Mouse (Mus musculus): ENCODE measurements around the gene H1foo.

H1foo gene

DNA sequence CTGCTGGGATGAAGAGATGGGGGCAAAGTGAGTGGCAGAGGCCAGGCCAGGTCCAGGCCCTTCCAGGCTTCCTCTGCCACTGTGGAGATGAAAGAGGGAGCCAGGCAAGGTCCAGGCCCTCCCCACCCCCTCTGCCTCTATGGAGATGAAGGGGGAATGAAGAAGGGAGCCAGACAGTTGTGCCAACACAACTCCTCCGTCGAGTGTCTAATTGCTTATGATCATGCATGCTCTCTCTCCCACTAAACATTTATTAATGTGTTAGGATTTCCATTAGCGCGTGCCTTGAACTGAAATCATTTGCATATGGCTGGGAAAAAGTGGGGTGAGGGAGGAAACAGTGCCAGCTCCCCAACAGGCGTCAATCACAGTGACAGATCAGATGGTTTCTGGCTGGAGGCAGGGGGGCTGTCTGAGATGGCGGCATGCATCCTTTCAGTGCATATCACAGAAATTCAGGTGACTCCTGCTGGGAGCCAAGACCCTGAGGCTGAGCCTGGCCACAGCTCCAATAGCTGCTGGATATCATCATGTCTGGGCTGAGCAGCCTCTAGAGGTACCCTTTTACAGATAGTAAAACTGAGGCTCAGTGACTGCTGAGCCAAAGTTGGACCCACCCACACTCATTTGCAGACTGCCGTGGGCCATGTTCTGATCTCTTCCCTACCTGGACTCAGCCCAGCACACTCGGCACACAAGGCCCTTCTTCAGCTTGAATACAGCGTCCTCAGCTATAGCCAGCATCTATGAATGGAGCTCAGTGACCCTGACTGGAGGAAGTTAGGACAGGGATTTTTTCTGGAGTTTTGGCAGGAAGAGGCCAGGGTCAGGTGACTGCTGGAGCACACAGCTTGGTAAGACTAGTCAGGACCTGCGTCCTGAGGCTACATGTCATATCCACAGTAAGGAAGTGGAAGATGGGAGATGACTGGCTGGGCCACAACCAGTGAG is 17.2 kb upstream of the H1foo start:
- DNase-seq (ENCODE audit: low spot score): no peak

DNA sequence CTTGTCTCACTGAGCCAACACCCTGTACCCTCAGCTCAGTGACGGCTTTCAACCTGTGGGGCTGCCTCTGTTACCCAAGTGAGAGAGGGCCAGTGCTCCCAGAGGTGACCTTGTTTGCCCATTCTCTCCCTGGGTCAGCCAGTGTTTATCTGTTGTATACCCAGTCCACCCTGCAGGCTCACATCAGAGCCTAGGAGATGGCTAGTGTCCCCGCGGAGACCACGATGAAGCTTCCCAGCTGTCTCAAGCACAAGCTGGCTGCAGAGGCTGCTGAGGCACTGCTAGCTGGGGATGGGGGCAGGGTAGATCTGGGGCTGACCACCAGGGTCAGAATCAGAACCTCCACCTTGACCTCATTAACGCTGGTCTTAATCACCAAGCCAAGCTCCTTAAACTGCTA is 14.7 kb upstream of the H1foo start:
- DNase-seq (ENCODE audit: low spot score): no peak

DNA sequence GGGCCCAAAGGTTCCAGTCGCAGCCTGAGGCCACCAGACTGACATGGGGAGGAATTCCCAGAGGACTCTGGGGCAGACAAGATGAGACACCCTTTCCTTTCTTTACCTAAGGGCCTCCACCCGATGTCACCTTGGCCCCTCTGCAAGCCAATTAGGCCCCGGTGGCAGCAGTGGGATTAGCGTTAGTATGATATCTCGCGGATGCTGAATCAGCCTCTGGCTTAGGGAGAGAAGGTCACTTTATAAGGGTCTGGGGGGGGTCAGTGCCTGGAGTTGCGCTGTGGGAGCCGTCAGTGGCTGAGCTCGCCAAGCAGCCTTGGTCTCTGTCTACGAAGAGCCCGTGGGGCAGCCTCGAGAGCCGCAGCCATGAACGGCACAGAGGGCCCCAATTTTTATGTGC is 13.1 kb upstream of the H1foo start, which contains the start of gene Rho:
TSS of gene Rho (plus strand) at position 110 of the 400 bp plus-strand sequence.
- DNase-seq (ENCODE audit: low spot score): no peak

DNA sequence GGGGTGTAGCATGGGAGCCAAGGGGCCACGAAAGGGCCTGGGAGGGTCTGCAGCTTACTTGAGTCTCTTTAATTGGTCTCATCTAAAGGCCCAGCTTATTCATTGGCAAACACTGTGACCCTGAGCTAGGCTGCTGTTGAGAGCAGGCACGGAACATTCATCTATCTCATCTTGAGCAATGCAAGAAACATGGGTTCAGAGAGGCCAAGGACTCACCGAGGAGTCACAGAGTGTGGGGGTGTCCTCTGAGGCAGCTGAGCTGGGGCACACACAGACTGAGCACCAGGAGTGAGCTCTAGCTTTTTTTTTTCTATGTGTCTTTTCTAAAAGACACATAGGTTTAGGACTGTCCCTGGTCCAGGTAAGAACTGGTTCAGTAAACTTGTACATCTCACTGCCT is 12.3 kb upstream of the H1foo start:
- DNase-seq (ENCODE audit: low spot score): no peak

DNA sequence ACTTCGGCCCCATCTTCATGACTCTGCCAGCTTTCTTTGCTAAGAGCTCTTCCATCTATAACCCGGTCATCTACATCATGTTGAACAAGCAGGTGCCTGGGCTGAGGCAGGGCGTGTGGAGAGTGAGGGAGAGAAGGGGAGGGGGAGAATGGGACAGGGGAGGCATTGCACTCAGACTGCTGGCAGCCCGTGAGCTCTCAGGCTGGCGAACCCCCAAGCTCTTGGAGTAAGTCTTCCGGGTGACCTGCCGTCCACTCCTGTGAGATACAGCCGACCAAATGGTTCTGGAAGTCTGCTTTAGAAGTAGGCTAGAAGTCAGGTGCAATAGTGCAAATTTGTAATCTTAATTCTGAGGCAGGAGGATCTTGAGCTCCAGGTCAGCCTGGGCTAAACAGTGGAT is 9.2 kb upstream of the H1foo start:
- no peak for DNase-seq (ENCODE audit: low spot score)

DNA sequence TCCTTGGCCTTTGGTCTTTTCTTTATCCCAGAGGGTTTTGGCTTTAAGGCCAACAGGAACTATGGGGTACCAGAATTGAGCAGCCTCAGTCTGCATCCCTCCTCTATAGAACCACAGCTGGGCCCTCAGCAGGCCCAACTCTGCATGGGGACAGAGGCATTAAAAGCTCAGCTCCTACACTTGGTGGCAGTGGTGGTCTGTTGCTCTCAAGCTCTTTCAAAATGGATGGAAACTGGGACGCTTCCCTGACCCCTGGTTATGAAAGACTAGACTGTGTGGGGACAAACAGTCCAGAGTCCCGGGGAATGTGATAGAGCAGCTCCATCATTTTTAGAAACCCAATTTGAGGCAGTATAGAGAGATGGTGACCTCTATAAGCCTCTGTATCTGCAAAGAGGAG is 6.7 kb upstream of the H1foo start:
- DNase-seq (ENCODE audit: low spot score): no peak

DNA sequence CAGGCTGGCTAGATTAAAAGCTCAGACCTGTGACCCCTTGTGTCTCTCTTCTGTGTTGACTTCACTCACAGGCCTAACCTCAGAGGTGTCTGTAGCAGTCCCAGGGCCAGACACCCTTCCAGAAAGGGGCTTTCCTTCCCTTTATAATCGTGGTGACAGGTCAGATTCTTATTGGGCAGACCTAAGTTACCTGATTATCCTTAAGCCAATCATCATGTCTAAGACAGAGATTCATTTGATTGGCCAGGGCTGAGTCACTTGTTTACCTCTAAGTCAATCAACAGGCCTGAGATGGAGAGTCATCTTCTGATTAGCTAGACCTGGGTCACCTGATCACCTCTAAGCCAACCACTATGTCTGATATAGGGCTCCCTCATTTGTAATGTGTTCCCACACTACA is 5.9 kb upstream of the H1foo start:
- no peak for DNase-seq (ENCODE audit: low spot score)

DNA sequence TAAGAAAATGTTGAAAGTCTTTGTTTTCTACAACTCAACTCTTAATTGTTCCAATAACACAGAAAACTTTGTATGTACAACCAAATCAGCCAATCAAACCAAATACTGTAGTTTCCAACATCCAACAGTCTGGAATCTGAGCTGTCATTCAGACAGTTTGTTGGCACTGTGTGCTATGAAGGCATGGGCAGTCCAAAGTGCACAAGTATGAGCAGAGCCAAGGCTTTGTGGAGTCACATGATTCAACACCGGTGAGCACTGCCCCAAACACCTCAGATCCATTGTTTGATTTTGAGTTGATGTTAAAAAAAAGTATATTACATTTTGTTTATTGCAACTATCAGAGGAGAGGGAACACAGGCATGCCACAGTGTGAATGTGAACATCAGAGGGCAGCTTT is 4.1 kb upstream of the H1foo start:
- no peak for DNase-seq (ENCODE audit: low spot score)

DNA sequence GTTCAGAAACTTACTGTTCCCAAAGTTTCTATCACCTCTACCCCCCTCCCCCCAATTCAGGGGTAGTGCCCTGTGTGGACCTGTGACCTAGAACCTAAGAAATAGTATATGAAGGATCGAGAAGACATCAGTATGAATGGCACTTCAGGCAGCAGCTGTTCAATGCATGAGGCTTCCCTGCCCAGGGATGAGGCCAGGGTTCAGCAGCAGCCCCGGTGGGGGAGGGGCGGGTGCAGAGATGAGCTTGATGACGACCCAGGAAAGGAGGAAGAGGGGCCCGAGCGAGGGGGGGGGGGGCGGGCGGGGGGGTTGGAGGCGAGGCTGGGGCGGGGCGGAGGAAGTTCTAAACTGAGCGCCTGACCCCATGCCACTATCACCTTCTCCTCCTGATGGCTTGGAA is 3.6 kb upstream of the H1foo start:
- no peak for DNase-seq (ENCODE audit: low spot score)

DNA sequence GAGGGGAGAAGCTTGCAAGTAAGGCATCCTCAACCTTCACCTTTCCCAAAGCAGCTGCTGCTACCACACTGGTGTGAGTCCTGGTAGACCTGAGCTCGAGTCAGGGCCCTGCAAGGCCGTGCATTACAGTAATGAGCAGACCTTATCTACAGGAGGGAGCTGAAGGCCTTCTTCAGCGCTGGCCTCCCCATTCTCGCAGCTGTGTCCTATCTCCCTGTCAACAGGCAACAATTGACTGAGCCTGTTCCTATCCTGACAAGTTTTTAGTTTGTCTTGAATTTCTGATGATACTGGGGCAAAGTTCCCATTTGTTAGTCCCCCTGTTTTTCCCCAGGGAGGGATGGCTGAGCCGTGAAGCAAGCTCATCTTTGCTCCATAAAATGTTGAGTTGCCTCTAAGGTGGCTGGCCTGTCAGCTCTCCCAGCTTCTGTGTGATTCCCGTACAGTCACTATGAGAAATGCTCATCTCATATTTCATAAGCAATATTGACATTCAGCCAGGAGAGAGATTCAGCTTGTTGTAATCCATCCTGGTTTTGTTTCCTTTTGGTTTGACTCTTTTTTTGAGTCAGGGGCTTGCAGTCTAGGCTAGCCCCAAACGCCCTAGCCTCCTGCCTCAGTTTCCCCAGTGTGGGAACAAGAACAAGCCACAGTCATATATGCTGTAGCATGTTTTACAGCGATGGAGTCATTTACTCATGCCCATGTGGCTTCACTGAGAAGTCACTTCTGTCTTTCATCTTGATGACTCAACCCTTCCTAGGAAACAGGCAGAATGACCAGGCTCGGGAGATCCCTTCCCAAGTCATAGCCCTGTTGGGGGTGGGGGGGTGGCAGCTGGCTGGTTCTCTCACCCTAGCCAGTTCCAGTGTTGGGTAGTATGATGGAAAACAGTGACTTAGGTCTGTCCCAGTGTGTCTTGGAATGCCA is 975 bp upstream of the H1foo start:
- DNase-seq (ENCODE audit: low spot score): no peak

DNA sequence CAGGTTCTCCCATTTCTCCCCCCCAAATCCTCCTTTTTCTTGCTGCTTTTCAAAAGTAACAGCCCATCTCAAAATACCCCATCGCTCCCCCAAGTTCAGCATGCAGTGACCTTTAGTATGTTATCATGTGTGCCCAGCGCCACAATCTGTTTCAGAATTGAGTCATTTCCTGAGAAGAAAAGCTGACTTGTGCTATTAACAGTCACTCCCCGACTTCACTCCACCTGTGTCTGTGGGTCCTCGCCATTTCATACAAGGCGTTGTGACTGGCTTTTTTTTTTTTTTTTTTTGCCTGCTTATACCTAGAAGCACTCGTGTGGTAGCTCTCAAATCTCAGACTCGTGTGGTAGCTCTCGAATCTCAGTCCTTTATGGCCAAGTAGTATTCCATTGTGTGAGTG is 895 bp downstream of the H1foo start:
- DNase-seq (ENCODE audit: low spot score): no peak

DNA sequence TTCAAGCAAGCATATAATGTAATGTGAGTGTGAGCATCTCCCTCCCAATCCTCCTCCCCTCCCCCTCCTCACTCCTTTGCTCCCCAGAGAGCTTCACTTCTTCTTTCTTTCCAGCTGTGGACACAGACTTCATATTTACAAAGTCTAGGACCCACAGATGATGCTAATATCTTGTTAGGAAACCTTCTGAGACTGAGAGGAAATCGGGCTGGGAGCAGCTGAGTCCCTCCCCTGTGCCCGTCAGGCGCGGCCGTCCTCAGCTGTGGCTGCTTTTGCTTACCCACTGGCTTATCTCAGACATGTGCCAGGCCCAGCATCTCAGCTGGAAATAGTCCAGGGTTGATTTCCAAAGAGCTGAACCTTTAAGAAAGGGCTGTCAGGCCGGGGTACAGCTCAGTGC is 1.7 kb downstream of the H1foo start:
- DNase-seq (ENCODE audit: low spot score): no peak

DNA sequence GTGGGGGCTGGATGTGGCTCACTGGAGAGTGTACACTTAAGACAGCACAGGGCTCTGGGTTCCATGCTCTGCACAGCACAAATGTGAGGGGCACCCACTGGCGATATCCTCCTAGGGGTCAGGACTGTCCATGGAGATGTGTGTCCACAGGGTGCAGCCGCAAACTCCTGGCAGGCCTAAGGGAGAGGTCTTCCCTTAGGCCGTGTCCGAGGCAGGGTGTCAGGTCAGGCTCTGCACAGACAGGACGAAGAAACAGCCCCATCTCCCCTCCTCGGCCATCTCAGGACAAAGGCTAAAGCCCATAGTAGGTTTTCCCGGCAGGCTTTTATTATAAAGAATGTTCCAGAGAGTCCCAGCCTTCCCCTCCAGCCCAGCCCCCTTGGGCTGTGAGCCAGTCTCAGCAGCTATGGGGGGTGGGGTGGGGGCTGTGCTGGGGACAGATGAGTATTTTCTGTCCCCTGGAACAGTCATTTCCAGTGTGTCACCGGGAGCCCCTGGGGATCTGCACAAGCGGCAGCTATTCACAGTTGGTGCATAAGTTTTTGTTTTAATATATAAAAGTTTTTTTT is 9.9 kb downstream of the H1foo start:
- no peak for DNase-seq (ENCODE audit: low spot score)

DNA sequence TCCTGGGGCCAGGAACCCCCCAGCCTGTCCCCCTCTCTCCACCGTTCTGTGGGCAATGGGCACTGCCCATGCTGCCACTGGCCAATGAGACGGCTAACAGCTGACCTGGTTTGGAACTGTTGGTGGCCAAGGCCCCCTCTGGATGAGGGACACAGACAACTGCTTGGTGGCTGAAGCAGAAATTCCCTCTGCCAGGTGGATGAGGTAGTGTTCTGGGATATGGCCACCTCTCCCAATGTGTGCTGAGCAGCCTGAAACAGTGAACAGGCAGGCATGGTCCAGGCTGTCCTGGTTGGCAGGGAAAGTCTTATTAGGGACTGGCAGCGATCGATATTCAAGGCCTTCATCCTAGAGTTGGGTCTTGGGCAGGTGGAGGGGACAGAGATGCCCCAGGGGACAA is 10.4 kb downstream of the H1foo start:
- DNase-seq (ENCODE audit: low spot score): no peak

DNA sequence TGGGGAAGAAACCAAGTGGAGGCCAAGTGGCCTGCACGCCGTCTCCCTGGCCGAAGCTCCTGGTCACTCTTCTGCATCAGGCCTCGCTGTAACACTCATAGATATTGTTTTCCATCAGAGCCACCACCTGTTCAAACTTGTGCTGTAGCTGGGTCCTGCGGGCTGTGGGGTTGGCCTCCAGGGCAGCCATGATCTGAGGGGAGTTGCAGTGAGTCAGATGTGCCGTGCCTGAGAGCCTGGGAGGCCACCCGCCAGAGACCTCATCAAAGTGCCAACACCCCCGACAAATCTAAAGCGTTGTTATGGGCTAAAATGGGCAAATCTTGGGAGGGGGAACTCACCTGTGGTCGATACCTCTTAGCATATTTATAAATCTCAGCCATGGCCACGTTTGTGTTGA is 10.9 kb downstream of the H1foo start:
- DNase-seq (ENCODE audit: low spot score): no peak

DNA sequence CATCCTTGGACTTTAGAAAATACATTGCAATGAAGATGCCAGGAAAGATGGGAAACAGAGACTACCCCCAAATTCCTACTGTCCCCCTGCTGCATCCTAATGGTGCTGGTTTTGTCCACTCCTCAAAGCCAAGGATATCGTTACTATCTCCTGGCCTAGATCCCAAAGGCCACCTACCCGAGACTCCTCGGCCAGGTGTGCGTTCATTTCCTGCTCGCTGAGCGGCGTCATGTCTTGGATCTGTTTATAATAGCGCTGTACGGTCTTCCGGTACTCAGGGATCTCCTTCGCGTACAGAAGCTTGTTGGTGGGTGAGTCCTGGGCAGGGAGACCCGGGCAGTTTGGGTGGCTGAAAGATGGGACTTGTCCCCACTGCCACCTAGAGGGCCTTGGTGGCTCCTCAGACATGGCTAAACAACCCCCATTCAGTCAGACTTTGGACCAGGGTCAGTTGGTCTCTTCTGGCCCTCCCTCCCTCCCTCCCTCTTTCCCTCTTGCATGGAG is 11.7 kb downstream of the H1foo start:
- DNase-seq (ENCODE audit: low spot score): no peak

DNA sequence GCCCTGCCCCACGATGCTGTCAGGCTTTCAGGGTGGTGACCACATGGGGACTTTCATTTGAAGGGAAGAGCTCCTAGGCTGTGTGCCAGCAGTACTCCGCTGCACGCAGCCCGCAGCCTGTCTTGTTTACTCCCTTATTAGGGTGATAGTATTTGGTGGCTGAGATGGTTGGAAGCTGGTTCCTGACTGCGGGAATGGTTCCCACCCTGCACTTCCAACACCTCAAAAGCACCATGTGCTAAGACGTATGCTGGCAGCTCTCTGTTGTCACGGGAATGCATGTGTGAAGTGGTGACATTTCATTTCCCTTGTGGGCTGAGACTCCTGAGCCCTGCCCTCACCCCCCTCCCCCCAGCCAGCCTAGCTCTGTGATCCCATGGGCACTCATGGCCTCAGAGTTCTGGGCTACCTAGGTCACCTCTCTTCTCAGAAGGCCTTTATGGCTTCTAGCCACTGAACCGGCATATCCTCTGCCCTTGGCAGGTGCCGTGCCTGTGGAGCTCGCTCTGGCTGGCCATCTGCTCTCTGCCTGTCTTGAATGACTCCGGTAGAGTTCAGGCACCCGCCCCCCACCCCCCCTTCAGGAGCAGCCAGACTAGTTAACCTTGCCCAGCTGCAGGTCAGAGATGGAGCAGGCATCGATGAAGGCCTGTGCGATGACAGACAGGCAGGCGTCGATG is 12.3 kb downstream of the H1foo start:
- DNase-seq (ENCODE audit: low spot score): no peak

DNA sequence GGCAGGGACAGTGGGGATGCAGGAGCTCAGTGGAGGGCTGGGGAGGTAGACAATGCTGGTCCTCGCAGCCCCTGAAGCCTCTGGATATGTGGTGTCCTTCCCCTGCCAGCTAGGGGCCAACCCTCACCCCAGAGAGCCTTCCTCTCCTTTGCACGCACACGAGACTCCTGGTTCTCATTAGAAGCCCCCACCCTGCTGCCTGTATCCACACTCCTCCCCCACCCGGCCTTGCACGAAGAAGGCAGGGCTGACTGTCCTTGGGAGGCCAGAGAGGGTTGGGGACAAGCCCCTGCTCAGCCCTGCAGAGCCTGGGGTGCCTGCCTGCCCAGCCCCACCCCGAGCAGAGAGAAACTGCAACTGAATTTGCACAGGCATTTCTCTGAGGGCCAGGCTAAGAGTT is 12.9 kb downstream of the H1foo start:
- no peak for DNase-seq (ENCODE audit: low spot score)

DNA sequence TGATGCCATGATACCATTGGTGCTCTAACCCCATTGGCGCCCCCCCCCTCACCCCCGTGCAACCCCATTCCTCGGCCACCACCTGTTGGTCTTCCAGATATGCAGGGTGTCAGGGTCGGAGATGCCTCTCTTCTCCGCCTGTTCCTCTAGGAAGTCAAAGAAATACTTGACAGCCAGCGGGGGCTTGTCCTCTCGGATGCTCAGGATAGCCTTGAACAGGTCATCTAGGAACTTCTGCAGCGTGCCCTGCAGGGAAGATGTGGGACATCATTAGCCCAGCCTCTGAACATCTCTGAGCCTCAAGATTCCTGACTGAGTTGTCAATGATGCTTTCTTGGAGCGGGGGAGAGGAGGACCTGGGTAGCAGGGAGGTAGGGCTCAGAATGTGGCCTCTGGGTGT is 13.7 kb downstream of the H1foo start:
- no peak for DNase-seq (ENCODE audit: low spot score)

DNA sequence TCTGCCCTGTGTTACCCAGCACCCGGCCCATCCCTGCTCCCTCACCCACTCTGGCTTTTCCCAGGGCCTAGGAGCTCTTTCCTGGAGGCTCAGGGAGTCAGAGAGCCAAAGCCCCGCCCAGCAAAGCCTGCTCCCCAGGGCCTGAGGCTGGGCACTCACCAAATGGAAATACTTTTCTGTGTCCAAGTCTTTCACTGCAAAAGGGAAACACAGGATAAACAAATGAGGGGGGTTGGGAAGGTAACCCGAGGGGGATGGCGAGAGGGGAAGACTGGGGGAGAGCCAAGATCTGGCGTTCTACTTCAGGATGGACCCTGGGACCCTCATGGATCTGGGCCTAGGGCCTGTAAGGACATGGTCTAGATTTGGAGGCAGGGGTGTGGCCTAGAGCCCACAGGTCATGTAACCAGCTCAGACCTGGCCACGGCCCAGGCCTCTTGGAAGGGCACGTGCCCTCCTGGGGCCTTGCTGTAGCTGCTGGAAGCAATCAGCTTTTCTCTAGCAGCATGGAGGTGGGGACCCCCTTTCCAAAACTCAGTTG is 14.5 kb downstream of the H1foo start:
- no peak for DNase-seq (ENCODE audit: low spot score)

DNA sequence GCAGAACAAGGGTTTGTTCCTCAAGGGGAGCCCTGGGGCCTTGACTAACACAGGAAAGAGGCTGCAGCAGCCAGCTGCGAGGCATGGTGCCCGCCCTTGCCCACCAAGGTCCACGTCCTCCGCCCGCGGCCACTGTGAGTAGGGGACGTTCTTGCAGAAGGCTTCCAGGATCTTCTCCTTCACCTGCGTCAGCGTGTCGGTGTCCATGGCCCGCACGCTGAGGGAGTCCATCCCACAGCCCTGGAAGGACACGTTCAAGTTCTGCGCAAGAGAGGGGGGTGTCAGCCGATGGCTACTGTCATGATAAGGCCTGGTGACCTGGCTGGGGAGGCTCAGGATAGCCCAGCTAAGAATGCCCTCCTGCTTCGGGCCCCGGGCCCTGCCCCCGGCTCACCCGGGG is 15.6 kb downstream of the H1foo start:
- DNase-seq (ENCODE audit: low spot score): no peak

DNA sequence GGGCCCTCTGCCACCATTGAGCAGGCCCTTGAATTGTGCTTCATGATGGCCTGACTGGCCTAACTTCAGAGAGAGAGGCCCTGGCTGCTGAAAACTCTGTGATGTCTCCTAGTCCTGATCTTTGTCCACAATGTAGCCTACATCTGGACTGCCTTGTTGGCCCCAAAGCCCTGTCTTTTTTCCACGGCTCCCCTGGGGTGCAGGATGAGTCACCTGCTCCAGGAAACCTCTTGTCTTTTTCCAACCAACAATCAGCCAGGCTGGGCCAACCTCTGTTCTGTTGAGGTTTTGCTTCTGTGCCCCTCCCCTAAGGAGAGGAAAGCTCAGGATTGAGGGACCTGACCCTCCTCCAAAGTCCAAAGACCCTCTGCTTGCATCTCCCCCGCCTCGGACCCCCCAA is 17.0 kb downstream of the H1foo start:
- DNase-seq (ENCODE audit: low spot score): no peak

Data from layer of hippocampus, adult 9-10 months (tissue).